Mouse (Mus musculus) ovary, postnatal 36 days (tissue): ENCODE results near the gene Zfp286.
A peak's percentile ranks its signal among the peaks of the same experiment; 100 is the strongest.
"Not testable (repeated sequence)": the region's sequence is repeated elsewhere in the genome, so short reads cannot be mapped to it uniquely, and the experiment has no call there.

ENCODE experiments used
- DNase-seq: peaks from one replicate; pipeline ENCODE4 v3.0.0; 2022; ENCODE audit warnings: low spot score, mixed read lengths

The Zfp286 gene

DNA sequence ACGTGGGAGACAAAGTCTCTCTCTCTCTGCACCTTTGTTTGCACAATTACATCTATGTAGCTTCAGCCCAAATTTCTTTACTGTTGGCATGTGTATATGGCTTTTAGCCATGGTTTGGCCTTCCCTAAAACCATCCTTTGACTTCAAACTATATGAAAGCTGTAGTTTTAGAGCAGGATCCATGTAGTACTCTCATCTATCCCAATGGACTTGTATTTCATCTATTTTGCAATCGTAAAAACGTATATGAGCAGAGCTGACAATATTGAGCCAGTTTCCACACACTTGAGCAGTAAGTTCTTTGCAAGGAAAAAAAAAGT lies 315 bp upstream of the Zfp286 start:
- no peak for DNase-seq

DNA sequence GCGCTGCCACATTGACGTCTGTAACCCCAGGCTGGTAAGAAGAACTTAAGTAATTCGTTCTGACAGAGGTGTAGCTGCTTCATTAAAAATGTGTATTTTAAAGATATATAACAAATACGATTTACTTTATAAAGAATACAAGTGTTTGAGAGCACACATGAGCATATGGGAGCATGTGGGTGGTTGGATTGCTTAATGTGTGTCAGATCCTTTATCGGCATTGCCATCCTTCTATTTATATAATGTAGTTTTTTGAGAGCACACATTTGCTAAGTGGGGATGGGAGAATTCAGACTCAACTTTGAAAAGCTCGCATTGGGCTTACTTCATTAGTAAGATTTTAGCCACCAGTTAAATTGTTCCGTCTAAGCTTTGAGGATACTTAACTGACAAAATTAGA lies 12.8 kb downstream of the Zfp286 start:
- DNase-seq, result no peak

DNA sequence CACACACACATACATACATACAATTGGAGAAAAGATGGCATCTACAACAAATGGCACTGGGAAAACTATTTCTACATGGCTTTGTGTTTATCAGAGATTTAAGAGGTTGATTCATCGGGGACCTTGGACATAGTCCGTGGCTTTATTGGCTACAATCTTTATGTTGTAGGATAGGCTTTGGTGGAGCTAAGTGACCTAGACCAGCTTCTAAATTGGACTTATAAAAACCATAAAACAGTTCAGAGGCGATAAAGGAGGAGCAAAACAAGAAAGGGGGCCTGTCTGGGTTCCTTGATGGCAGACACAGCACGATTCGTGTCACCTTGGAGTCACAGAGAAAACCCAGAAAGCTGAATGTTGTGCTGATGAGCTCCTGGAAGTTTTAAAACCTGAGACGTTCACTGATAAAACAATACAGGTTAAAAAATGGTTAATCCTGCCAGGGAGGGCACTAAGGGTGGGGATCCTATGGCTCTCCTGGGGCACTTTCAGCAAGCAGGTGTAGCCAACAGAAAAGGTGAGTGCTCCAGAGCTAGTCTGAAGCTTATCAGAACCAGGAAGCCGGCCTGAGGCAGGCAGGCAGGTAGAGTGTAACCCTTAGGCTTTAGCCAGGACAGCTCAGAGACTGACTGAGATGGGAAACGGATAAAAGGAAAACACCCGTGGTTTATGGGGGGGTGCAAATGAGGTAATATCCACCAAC lies 28.4 kb downstream of the Zfp286 start:
- DNase-seq, result no peak

DNA sequence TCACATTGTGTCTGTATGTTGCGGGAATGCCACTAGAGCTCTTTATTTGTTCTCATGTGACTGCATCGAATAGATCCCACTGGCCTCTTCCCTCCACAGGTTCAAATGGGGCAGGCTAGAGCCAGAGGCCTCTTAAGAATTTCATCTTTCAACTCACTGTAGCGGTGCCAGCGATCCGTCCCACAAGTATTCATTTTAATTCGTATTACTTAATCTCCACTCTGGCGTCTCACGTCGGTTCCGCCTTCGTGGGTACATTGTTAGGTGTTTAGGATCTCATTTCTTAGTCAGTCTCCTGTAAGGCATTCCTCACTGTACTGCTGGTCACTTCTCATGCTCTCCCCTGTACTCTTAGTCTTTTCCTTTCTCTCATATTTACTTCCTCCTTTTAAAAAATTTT lies 30.8 kb downstream of the Zfp286 start:
- no peak for DNase-seq

DNA sequence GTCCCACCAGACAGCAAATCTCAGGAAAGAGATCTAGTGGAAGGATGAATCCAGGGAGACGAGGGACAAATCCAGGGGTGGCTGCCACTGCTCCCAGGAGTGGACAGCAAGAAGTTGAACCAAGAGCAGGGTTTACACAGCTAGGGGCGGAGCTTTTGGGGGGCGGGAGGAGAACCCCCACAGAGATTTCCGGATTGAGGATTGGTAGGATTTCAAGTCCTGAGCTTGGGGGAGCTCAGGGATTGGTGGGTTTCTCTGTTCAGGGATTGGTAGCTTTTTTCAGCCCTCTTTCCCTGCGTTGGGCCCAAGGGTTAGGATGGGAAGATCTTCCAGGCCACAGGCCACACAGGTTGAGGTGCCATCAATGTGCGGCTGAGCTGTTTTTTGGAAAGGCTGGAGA lies 31.4 kb downstream of the Zfp286 start:
- DNase-seq, result no peak

DNA sequence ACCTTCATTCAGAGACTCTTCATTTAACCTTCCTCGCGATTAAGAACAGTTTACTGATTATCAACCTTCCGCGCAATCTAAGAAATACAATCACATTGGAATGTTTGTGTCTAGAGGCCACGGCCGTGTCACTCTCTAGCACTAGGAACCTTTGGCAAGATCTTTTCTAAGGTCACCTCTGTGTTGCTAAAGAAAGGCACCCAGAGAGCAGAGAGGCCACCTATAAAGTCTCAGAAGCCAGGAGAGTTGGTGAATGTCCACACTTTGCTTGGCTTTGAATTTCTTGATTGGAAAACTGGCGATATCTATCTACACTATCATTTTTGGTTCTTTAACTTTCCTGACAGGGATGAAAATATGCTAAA lies 32.1 kb downstream of the Zfp286 start:
- no peak for DNase-seq

DNA sequence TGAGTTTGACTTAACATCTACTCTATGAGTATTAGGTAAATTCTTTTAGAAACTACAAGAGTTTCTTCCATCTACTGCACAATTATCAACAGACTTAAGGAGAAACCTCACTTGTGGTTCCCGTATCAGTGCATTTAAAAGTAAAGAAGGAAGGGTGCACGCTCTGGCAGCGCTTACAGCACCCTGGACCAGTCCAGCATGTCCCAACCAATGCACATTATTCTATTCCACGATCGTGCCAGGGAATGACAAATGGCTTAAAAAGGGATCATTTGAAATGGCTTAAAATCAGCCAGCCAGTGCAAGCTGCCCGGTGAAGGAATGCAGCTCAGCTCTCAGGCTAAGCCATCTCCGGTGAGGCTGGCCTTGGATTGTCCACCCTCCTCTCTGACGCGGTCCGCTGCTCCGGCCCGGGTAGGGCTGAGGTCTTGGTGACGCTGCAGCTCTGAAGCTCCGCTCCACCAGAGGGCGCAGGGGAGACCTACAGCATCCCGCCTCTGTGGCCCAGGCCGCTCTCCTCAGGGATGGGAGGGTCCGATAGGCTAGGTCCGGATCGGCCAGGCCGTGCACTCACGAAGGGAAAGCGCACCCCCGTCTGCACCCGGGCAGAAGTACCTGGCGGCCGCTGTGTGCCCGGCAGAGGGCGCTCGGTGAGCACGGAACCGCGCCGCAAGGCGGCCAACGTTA lies 32.7 kb downstream of the Zfp286 start:
- DNase-seq, result peak; percentile 96

DNA sequence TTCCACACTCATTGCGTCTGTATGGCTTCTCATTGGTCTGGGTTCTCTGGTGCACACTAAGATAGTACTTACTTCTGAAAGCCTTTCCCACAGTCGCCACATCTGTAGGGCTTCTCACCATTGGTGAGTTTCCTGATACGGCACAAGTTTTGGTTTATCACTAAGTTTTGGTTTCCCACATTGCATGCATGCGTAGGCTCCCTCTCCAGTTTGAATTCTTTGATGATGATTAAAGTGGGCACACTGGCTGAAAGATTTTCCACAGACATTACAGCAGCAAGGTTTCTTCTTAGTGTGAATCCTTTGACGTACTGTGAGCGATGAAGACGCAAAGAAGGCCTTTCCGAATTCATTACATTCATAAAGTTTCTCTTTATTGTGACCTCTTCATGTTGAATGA lies 36.5 kb downstream of the Zfp286 start, which contains the start of gene Gm10428:
Gene Gm10428, plus strand, starts transcription at position 321 of the 400 bp plus-strand sequence.
- no peak for DNase-seq

DNA sequence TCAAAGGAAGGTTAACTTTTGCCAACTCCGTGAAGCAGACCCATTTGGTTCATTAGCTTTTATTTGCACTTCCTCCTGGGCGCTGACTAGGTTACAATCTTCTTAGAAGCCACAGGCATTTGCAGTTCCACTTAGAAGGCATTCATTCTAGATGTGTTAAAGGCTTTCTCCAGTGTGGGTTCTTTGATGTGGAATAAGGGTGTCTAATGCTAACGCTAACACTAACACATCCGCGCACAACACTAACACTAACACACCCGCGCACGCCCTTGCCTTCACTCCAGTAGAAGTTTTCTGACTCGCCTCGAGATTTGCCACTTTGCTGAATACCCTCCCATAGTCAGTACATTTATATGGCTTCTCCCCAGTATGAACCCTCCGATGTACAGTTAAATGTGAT lies 37.1 kb downstream of the Zfp286 start:
- DNase-seq, result no peak

DNA sequence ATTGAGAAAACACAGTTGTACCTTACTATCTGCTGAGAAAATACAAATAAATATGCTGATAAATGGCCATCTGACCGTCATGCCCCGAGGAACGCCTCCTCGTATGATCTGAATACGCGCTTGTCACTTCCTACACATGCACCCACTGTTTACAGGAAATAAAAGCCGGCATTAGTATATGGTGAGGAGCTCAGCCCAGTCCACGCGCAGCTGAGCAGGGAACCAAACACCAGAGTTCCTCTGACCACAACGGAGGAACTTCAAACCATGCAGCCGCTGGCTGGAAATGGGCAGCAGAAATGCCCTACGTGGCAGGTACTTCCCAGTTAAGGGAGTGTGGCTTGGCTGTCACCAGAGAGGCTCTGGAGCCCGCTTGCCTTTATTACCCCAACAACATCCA lies 39.8 kb downstream of the Zfp286 start:
- DNase-seq, result not testable (repeated sequence)

DNA sequence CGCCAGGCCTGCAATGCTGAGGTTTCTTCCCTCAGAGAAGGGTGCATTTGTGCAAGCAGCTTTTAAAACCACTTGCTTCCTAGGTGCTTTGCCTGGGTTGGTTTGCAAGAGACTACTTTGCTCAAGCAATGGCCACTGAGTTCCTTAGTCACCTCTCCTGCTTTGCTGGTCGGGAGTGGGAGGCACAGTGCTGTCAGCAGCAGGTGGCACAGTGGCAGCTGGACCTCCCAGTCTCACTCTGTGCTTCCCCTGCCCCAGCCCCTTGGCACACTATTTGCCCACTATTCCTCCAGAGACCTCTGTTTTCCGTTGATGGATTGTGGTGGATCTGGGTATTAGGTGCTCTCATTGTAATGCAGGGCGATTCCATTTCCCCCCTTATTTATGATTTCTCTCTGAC lies 41.2 kb downstream of the Zfp286 start:
- no peak for DNase-seq

DNA sequence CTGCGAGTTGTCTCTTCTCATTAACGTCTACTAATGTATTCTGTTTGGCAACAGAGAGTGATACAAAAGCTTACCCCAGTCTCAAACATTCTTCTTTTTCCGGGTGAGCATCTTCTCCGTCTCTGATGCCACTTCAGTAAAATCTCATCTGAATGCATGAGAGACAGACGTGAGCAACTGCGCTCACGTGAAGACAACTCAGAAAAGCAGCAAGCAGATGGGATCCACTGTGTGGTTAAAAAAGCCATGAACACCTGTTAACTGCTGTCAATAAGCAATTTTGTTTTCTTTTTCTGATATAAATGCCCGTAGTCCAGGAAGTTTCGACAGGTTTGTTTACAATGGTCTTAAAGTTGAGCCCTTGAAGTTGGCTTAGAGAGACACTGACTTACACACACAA lies 42.0 kb downstream of the Zfp286 start:
- DNase-seq, result no peak

DNA sequence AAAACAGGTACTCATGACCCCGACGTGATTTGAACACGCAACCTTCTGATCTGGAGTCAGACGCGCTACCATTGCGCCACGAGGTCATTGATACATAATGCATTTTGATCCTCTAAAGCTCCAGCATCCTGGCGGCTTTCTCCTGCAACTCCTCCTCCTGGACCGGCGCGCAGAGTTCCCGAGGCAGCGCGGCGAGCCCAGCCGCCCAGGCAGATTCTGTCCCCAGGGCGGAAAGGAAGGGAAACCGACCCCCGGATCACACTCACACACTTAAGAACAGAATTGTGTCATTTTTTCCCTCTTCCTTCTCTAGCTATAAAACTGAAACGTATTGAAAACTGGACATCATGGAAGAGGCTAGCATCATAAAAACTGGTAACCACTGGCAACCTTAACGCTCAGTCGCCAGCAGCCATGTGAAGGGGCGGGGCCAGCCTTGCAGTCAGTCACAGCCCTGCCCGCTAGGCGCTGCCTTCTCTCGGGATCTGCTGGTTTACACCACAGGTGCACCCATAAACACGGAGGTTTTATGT lies 43.2 kb downstream of the Zfp286 start:
- peak; percentile 55 for DNase-seq

DNA sequence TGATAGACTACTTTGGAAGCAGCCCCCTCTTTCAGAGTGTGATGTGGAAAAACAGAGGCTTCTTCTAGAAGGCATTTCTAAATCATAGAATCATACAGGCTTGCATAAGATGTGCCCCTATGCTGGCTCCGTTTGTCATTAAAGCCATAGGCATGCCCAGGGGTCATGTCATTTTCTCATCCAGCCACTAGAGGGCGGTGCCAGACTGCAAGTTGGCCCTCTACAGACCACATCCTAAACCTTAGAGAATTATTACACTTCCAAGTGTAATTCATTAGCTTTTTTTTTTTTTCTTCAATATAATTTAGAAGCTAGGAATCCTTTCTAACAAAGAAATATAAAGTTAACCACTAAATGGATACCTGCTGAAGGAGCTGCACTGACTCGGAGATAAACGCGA lies 45.2 kb downstream of the Zfp286 start:
- peak; percentile 58 for DNase-seq

DNA sequence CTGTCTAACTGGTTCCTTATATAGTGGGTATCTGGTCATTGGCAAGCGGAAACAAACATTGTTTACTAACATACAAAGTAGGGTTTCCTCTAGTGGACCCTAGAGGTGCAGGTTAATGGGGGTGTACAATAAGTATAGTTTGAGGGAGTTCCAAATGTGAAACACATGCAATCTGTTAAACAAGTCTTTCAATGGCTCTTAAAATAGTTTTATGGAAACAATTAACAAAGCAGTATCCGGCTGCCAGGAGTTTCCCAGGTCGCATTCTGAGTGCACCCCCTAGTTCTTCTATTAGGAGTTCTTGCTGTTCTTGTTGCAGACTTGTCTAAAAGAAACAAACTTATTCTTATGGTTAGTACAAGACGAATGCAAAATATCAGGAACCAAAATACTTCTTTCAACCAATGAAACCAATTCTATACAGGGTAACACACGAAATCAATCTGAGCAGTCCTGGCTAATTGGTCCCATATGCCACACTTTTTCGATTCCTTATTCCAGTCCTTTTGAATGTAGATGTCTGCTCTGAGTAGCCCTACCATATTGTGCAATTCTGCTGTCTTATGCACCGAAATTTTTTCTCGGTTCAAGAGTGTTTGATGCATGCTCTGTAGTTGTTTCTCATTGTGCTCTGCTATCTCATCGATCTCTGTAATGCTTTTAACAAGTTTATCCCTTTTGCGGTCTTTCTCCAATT lies 46.9 kb downstream of the Zfp286 start:
- no peak for DNase-seq

DNA sequence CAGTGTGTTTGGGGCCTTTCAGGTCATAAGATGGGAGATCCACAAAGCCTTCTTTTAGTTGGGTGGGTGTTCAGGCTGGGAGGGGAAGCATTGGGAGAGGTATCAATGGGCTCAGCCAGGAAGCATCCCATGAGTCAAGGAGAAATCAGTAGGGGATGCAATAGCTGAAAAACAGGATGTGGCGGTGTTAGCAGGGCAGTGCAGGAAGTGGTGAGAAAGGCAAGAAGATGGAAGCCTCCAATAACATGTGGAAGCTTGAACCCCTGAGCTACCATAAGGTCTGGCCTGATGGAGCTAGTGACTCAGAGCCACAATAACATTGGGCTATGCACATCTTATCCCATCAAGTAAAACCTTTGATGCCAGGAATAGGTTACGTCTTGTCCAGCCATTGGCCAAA lies 48.1 kb downstream of the Zfp286 start:
- DNase-seq, result no peak

DNA sequence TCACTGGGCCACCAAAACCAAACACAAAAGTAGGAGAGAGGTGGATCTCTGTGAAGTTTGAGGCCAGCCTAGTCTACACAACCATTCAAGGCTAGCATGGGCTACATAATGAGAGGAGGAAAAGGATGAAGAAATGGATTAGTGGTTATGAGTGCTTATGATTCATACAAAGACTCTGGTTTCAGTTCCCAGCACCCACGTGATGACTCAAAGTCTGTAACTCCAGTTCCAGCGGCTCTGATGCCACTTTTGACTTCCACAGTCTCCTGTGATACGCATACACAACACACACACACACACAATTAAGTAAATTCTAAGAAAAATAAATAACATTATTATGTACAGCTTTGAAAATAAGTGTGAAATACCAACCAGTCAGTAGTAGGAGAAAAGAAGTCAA lies 56.6 kb downstream of the Zfp286 start:
- no peak for DNase-seq

DNA sequence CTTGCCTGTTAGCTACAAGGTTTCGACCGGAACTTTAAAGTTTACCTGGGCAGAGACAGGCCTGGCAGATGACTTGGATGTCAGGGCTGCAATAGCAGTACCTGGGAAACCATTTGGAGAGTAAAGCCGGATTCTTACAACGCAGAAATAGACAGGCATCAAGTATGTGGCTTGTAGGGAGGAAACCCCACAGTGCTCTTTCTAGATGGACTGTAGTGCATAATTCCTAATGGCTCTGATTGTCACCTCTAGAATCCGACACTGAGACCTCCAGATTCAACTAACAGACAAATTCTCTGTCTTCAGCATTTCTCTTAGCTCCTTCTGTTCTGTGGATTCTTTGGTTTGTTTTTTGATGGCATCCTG lies 57.3 kb downstream of the Zfp286 start:
- no peak for DNase-seq

DNA sequence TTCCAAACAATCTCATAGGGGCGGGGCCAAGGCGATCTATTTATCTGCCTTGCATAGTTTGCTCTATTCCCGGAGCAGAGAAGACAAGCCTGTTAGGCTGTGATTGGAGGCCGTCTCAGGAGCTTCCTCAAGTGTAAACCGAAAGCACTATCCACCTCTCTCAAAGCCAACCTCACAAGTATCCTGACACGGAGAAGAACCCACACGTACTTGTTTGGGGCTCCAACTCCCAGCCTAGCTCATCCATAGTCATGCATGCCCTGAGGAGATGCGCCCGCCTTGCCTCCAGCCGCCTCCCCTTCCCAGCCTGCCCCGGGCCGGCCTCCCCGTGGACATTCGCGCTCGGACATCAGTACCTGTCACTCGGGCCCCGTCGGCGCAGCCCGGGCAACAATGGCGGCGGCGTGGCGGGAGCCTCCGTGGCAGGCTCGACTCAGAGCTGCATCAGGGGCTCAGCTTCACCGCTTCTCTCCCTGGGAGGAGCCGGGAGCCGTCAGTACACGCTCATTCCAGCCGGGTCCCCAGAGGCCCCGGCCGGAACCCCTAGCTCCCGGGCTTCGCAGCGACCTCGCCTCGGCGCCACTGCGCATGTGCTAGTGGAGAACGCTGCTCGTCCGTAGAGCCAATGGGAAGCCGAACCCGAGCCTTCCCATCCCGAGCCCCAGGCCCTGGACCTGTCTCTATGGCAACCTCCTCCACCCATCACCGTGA lies 57.8 kb downstream of the Zfp286 start, which contains the start of gene Zfp287:
Gene Zfp287, minus strand, starts transcription at position 595 of the 711 bp plus-strand sequence.
- DNase-seq, result peak; percentile 82

DNA sequence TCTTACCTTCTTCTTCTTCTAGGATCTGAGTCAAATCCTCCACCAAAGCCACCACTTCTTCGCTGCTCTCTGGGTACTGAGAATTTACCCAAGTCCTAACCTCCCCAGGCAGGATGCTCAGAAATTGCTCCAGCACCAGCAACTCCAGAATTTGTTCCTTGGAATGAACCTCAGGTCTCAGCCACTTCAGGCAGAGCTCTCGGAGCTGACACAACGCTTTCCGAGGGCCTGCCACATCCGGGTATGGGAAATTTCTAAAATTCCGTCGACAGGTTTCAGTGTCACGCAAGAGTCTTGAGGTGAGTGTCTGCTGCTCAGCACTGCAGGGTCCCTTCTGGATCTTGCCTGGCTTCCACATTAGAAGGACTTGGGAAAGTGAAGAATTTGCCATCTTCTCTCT lies 61.0 kb downstream of the Zfp286 start:
- no peak for DNase-seq

DNA sequence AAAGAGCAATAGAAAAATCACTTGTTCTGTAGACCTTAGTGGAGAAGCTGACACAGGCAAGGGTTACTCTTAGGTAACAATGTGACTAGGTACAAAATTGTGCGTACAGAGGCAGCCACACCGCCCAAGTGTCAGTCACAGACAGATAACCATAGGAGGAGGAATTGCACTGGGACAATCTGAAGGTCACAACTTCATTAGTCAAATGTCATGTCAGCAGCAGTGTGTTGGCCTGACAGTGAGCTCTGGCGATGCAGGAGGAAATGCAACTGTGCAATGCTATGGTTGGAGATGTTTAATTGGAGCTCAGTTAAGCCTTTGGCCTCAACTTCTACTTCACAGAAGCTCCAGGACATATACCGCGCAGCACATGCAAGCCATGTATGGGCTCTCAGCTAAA lies 78.6 kb downstream of the Zfp286 start:
- DNase-seq, result no peak

DNA sequence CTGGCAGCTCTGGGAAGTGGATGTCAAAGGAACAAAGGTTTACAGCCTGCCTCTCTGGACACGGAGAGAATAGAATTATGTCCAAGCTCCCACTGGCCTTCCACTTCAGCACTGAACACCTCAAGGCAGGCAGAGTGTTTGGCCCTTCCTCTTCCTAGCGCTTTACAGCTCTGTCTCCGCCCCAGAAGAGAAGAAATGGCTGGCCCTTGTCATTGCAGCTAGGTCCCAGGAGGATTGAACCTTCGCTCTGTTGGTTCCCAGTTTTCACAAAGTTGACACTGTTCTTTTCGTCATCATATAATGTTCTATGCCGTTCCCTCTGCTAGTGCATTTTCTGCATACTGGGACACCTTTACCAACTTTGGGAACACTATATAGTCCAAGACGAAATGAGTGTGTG lies 81.0 kb downstream of the Zfp286 start:
- no peak for DNase-seq

DNA sequence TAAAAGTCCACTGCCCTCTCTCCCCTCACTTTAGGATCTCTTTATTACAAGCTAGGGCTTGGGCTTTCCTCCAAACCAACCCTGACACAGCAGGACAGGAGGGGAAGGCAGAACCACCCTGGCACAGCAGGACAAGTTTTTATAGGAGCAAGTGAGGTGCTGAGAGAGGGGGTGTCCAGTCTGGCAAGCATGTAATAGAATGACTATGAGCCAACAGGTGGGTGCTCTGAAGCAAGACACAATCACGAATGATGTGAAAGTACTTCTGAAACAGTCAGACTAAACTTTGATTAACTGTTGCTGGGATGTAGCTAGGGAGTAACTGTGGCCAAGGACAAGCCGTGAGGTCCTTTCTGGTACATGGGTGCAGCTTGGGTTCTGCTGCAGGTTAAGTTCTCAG lies 83.1 kb downstream of the Zfp286 start:
- no peak for DNase-seq
